Mouse (Mus musculus): Measurements from ENCODE around the gene Angptl2. TPM values are rescaled to one million over a fixed set of nuclear protein-coding genes. Genes with fewer than 3 reads are reported as not detected.

Angptl2 gene
- polyA plus RNA-seq, 1 experiment from 2014 or later: 40.9 TPM

DNA sequence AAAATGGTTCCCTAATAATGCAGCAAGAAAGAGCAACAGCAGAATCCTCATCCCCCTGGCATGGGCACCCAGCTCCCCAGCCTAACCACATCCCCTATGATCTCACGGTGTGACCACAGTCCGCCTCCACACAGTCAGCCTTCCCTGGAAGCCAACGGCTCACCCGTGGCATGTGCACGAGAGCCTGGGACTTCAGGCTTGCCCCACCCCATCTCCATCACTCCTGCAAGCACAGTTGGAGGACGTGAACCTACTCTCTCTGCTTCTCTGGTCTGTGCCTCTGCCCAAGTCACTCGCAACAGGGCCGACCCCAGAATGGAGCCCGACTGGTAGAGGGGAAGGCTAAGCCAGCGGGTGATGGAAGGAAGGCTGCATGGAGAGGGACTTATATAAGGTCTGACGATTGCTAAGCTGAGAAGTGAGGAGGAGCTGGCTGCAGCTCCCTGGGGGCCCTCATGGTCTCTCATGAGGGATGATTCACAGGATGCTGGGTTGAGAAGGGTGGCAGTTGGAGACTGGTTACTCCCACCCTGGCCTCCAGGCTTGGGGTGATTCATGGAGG is 5.6 kb downstream of the Angptl2 start:
- no peak overlapping the region for H3K4me2 ChIP-seq
- WGBS: 68% methylated on average over 11 of the region's 11 CpGs
- peak overlapping the region; percentile 65 for H3K27ac ChIP-seq

DNA sequence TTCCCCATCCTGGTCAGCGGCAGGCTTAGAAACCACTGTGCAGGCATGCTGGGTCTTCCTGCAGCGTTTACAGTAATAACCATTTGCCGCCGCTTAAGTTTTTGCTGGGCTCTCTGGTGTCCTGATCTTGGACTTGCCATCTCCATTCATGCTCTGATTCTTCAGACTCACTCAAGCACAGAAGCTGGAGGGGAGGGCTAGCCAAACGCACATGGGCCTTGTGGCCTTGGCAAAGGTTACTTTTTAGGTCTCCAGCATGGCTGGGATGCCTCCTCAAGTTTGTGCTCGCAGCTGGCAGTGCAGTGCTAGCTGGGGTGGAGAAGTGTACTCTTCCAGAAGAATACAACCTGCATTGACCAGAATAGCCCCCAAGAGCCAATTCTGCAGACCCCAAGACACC is 6.6 kb downstream of the Angptl2 start:
- Histone ChIP-seq H3K9ac (no peak overlapping the region), H3K4me2 (no peak overlapping the region), H3K36me3 (0 out of 2 replicates have a peak, but pooled peaks cover 3% of the 10 kb centered on the region), H3K4me3 (replicated peaks) (no peak overlapping the region), H3K27ac (no peak overlapping the region), H3K27me3 (no peaks in the 10 kb centered on the region), H3K9me3 (replicated peaks) (no peaks in the 10 kb centered on the region), H3K4me1 (peaks cover 75% of the 10 kb centered on the region)
- 74% methylated on average over 6 of the region's 6 CpGs for WGBS
- ATAC-seq (replicated peaks; ENCODE audit: low FRiP score): no peak

More for the DNA sequence above, 5.6 kb downstream of the Angptl2 start:
- ATAC-seq (replicated peaks; ENCODE audit: low FRiP score): no peak
- Histone ChIP-seq H3K36me3 (0 out of 2 replicates have a peak, but pooled peaks cover 3% of the 10 kb centered on the region), H3K9me3 (replicated peaks) (no peaks in the 10 kb centered on the region), H3K9ac (no peak overlapping the region), H3K4me1 (peaks cover 77% of the 10 kb centered on the region), H3K4me3 (replicated peaks) (no peak overlapping the region), H3K27me3 (no peaks in the 10 kb centered on the region)

GRCm38 (mm10) chr2:33223656-33224358 is 7.9 kb downstream of the Angptl2 start:
- H3K4me3 ChIP-seq (replicated peaks): no peak overlapping the region
- H3K9ac ChIP-seq: no peak overlapping the region
- H3K27me3 ChIP-seq: no peaks in the 10 kb centered on the region
- ATAC-seq (replicated peaks; ENCODE audit: low FRiP score): no peak
- H3K36me3 ChIP-seq: peaks cover 9% of the 10 kb centered on the region
- H3K4me1 ChIP-seq: peaks cover 65% of the 10 kb centered on the region
- H3K4me2 ChIP-seq: no peak overlapping the region
- no peaks in the 10 kb centered on the region for H3K9me3 ChIP-seq (replicated peaks)
- H3K27ac ChIP-seq: peak overlapping the region; percentile 52
- 54% methylated on average over 10 of the region's 10 CpGs for WGBS

GRCm38 (mm10) chr2:33225921-33226320 is 10.1 kb downstream of the Angptl2 start:
- Histone ChIP-seq H3K4me2 (no peak overlapping the region), H3K27ac (no peak overlapping the region), H3K27me3 (no peaks in the 10 kb centered on the region), H3K9ac (no peak overlapping the region), H3K4me3 (replicated peaks) (no peak overlapping the region), H3K9me3 (replicated peaks) (no peaks in the 10 kb centered on the region), H3K4me1 (peaks cover 44% of the 10 kb centered on the region), H3K36me3 (peaks cover 21% of the 10 kb centered on the region)
- no peak for ATAC-seq (replicated peaks; ENCODE audit: low FRiP score)
- 85% methylated on average over 7 of the region's 7 CpGs for WGBS

- H3K36me3 ChIP-seq: peaks cover 26% of the 10 kb centered on the region
- H3K9ac ChIP-seq: no peak overlapping the region
- WGBS: 92% methylated on average over 11 of the region's 11 CpGs
- no peak overlapping the region for H3K4me2 ChIP-seq
- no peak overlapping the region for H3K4me3 ChIP-seq (replicated peaks)
- H3K9me3 ChIP-seq (replicated peaks): no peaks in the 10 kb centered on the region
- no peak for ATAC-seq (replicated peaks; ENCODE audit: low FRiP score)
- peaks cover 37% of the 10 kb centered on the region for H3K4me1 ChIP-seq
- no peaks in the 10 kb centered on the region for H3K27me3 ChIP-seq
- no peak overlapping the region for H3K27ac ChIP-seq
Observed at GRCm38 (mm10) chr2:33228077-33228476, 12.2 kb downstream of the Angptl2 start.

GRCm38 (mm10) chr2:33228551-33228950 is 12.7 kb downstream of the Angptl2 start:
- Histone ChIP-seq H3K9ac (no peak overlapping the region), H3K4me2 (no peak overlapping the region), H3K4me1 (peaks cover 38% of the 10 kb centered on the region), H3K36me3 (peaks cover 26% of the 10 kb centered on the region), H3K27ac (no peak overlapping the region), H3K27me3 (no peaks in the 10 kb centered on the region), H3K9me3 (replicated peaks) (no peaks in the 10 kb centered on the region), H3K4me3 (replicated peaks) (no peak overlapping the region)
- no peak for ATAC-seq (replicated peaks; ENCODE audit: low FRiP score)
- whole genome bisulfite sequencing: 78% methylated on average over 15 of the region's 15 CpGs

- Histone ChIP-seq H3K9me3 (replicated peaks) (no peaks in the 10 kb centered on the region), H3K27ac (no peak overlapping the region), H3K36me3 (peaks cover 23% of the 10 kb centered on the region), H3K9ac (no peak overlapping the region), H3K4me2 (no peak overlapping the region), H3K4me3 (replicated peaks) (no peak overlapping the region), H3K4me1 (peaks cover 28% of the 10 kb centered on the region), H3K27me3 (no peaks in the 10 kb centered on the region)
- WGBS: 55% methylated on average over 10 of the region's 10 CpGs
- no peak for ATAC-seq (replicated peaks; ENCODE audit: low FRiP score)
Observed at GRCm38 (mm10) chr2:33230701-33231100, 14.8 kb downstream of the Angptl2 start.

GRCm38 (mm10) chr2:33231788-33232187 is 15.9 kb downstream of the Angptl2 start:
- 85% methylated on average over 2 of the region's 2 CpGs for WGBS
- Histone ChIP-seq H3K9ac (no peak overlapping the region), H3K27ac (no peak overlapping the region), H3K4me3 (replicated peaks) (no peak overlapping the region), H3K9me3 (replicated peaks) (no peaks in the 10 kb centered on the region), H3K36me3 (peaks cover 23% of the 10 kb centered on the region), H3K4me1 (peaks cover 24% of the 10 kb centered on the region), H3K27me3 (no peaks in the 10 kb centered on the region), H3K4me2 (no peak overlapping the region)
- ATAC-seq (replicated peaks; ENCODE audit: low FRiP score): no peak

- no peak overlapping the region for H3K4me3 ChIP-seq (replicated peaks)
- no peak overlapping the region for H3K9ac ChIP-seq
- H3K9me3 ChIP-seq (replicated peaks): no peaks in the 10 kb centered on the region
- 65% methylated on average over 6 of the region's 6 CpGs for WGBS
- H3K27me3 ChIP-seq: no peaks in the 10 kb centered on the region
- peaks cover 25% of the 10 kb centered on the region for H3K36me3 ChIP-seq
- peaks cover 18% of the 10 kb centered on the region for H3K4me1 ChIP-seq
- no peak overlapping the region for H3K4me2 ChIP-seq
- ATAC-seq (replicated peaks; ENCODE audit: low FRiP score): peak; percentile 67; the same call in 1 of the 2 replicates
- peak overlapping the region; percentile 61 for H3K27ac ChIP-seq
Observed at GRCm38 (mm10) chr2:33232782-33233570, 17.1 kb downstream of the Angptl2 start.

DNA sequence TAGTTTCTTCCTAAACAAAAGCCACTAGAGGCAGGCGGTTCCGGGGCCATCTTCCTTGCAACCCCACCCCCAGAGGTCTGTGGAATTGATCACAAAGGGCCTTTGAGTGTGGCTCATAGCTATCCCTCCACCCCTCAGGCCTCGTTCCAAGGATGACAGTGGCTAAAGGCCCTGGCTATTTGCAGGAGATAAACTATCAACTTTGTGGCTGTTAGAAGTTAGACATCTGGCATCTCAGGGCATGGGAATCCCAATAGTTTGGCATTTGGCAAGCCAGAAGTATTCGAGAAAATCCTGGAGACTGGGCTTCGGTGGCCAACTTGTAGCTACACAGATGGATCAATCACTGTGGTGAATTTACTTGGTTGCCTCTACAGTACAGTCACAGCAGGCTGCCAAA is 18.0 kb downstream of the Angptl2 start:
- no peak overlapping the region for H3K4me2 ChIP-seq
- peaks cover 18% of the 10 kb centered on the region for H3K4me1 ChIP-seq
- no peaks in the 10 kb centered on the region for H3K9me3 ChIP-seq (replicated peaks)
- no peak overlapping the region for H3K9ac ChIP-seq
- no peaks in the 10 kb centered on the region for H3K27me3 ChIP-seq
- H3K36me3 ChIP-seq: peaks cover 19% of the 10 kb centered on the region
- H3K4me3 ChIP-seq (replicated peaks): no peak overlapping the region
- 86% methylated on average over 5 of the region's 5 CpGs for WGBS
- no peak for ATAC-seq (replicated peaks; ENCODE audit: low FRiP score)
- H3K27ac ChIP-seq: no peak overlapping the region

- 87% methylated on average over 4 of the region's 4 CpGs for WGBS
- no peak overlapping the region for H3K27ac ChIP-seq
- 0 out of 2 replicates have a peak, but pooled peaks cover 13% of the 10 kb centered on the region for H3K36me3 ChIP-seq
- no peak for ATAC-seq (replicated peaks; ENCODE audit: low FRiP score)
- H3K9ac ChIP-seq: no peak overlapping the region
- H3K9me3 ChIP-seq (replicated peaks): no peaks in the 10 kb centered on the region
- H3K27me3 ChIP-seq: no peaks in the 10 kb centered on the region
- H3K4me3 ChIP-seq (replicated peaks): no peak overlapping the region
- no peak overlapping the region for H3K4me2 ChIP-seq
- H3K4me1 ChIP-seq: peaks cover 20% of the 10 kb centered on the region
Observed at GRCm38 (mm10) chr2:33234848-33235247, 19.0 kb downstream of the Angptl2 start.

DNA sequence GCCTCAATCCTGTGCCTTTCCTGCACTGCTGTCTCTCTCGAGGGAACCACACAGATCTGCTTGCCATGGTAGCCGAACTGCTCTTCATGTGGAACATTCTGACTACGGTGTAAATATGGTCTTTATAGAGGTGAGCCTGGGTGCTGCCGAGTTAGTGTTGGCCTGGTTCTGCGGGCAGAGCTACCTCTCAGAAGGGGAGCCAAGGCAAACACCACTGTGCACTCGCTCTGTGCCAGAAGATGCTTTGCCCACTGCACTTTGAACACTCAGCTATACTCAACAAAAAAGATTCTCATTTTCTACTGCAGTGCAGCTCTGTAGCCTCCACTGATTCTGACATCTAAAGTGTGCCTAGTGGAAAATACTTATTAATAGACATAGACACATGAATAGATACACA is 21.7 kb downstream of the Angptl2 start:
- WGBS: 88% methylated on average over 6 of the region's 6 CpGs
- H3K27me3 ChIP-seq: no peaks in the 10 kb centered on the region

More for the DNA sequence above, 21.7 kb downstream of the Angptl2 start:
- H3K9me3 ChIP-seq (replicated peaks): no peaks in the 10 kb centered on the region
- no peak overlapping the region for H3K4me3 ChIP-seq (replicated peaks)
- peaks cover 12% of the 10 kb centered on the region for H3K36me3 ChIP-seq
- no peak for ATAC-seq (replicated peaks; ENCODE audit: low FRiP score)
- peaks cover 15% of the 10 kb centered on the region for H3K4me1 ChIP-seq
- H3K4me2 ChIP-seq: no peak overlapping the region
- no peak overlapping the region for H3K27ac ChIP-seq
- H3K9ac ChIP-seq: no peak overlapping the region

Measured in kidney, embryonic 15.5 days (tissue).